ENCODE assay signal across 8 mouse cellular contexts in genomic region chr5:43094329-43094898, GRCm38 (mm10).
DNase-seq lines count a peak whose midpoint lies in the region; ATAC-seq and TF ChIP-seq lines count a peak whose summit lies in the region.

No protein-coding gene starts in this region.

- ATAC-seq in hindbrain, embryonic 14.5 days (ENCODE audit: low FRiP score) = peak; percentile 66; the same call in 1 of the 2 replicates
- ATAC-seq in liver, postnatal 0 days = peak; percentile 84
- ATAC-seq in neural tube, embryonic 13.5 days (ENCODE audit: low read depth) = peak; percentile 81

- H3K27ac ChIP-seq in hindbrain, embryonic 14.5 days = peak overlapping the region; percentile 48; the same call in 1 of the 2 replicates
- peak overlapping the region; percentile 29 for H3K27ac ChIP-seq in liver, postnatal 0 days (ENCODE audit: low read depth)
- peak overlapping the region; percentile 38 for H3K27ac ChIP-seq in neural tube, embryonic 13.5 days (replicated peaks)

- H3K4me3 ChIP-seq in hindbrain, embryonic 14.5 days (replicated peaks; ENCODE audit: low read length) = no peak overlapping the region
- H3K4me3 ChIP-seq in liver, postnatal 0 days (ENCODE audit: low read depth, low read length) = no peak overlapping the region
- no peak overlapping the region for H3K4me3 ChIP-seq in neural tube, embryonic 13.5 days

- H3K9ac ChIP-seq in hindbrain, embryonic 14.5 days = no peak overlapping the region; the same call in 1 of the 2 replicates
- H3K9ac ChIP-seq in liver, postnatal 0 days (replicated peaks) = no peak overlapping the region
- no peak overlapping the region for H3K9ac ChIP-seq in neural tube, embryonic 13.5 days

- no peaks in the 10 kb centered on the region for H3K9me3 ChIP-seq in hindbrain, embryonic 14.5 days (ENCODE audit: control insufficient read depth, low read length)
- no peaks in the 10 kb centered on the region for H3K9me3 ChIP-seq in liver, postnatal 0 days (ENCODE audit: low read length)
- no peaks in the 10 kb centered on the region for H3K9me3 ChIP-seq in neural tube, embryonic 13.5 days

- no peaks in the 10 kb centered on the region for H3K36me3 ChIP-seq in hindbrain, embryonic 14.5 days (replicated peaks; ENCODE audit: control insufficient read depth, insufficient read depth)
- H3K36me3 ChIP-seq in liver, postnatal 0 days (replicated peaks; ENCODE audit: insufficient read depth, low read length) = no peaks in the 10 kb centered on the region
- no peaks in the 10 kb centered on the region for H3K36me3 ChIP-seq in neural tube, embryonic 13.5 days

- no peaks in the 10 kb centered on the region for H3K27me3 ChIP-seq in hindbrain, embryonic 14.5 days (ENCODE audit: control insufficient read depth, insufficient read depth, low read length)
- no peaks in the 10 kb centered on the region for H3K27me3 ChIP-seq in liver, postnatal 0 days (ENCODE audit: insufficient read depth, low read length)
- no peaks in the 10 kb centered on the region for H3K27me3 ChIP-seq in neural tube, embryonic 13.5 days

- peak; percentile 68 for TF ChIP-seq EP300 in liver, postnatal 0 days (IDR thresholded peaks at IDR 0.05; ENCODE audit: low read depth)

- DNase-seq in layer of hippocampus, adult 9-11 months = peak; percentile 77
- no peak for DNase-seq in layer of hippocampus, adult 9-10 months (ENCODE audit: low spot score)
- peak; percentile 48 to 58 for DNase-seq in gastrocnemius, adult 8-10 months (ENCODE audit: low spot score in 2 of 2)
- DNase-seq in hindbrain, embryonic 14.5 days (ENCODE audit: low spot score) = peak; percentile 24
- peak; percentile 52 for DNase-seq in liver, postnatal 0 days
- no peak for DNase-seq in right cerebral cortex, adult 2 months (ENCODE audit: low spot score in 2 of 2)
- no peak for DNase-seq in spleen, adult 12 weeks (ENCODE audit: low spot score)

- H3K4me2 ChIP-seq in hindbrain, embryonic 14.5 days (replicated peaks) = no peak overlapping the region
- H3K4me2 ChIP-seq in liver, postnatal 0 days (ENCODE audit: low read depth, low read length) = 0 out of 2 replicates have a peak overlapping the region, but pooled peaks have one; percentile 6
- H3K4me2 ChIP-seq in neural tube, embryonic 13.5 days = no peak overlapping the region

- no peak for TF ChIP-seq CTCF in liver, postnatal 0 days (IDR thresholded peaks at IDR 0.05; ENCODE audit: low read depth)

- 19% methylated on average over 7 of the region's 7 CpGs for WGBS in hindbrain, embryonic 14.5 days
- 17% methylated on average over 7 of the region's 7 CpGs for WGBS in liver, postnatal 0 days (ENCODE audit: insufficient replicate concordance)
- WGBS in neural tube, embryonic 13.5 days = 12% methylated on average over 7 of the region's 7 CpGs

- H3K4me1 ChIP-seq in hindbrain, embryonic 14.5 days (replicated peaks; ENCODE audit: control insufficient read depth, insufficient read depth, low read length) = peaks cover 11% of the 10 kb centered on the region
- H3K4me1 ChIP-seq in liver, postnatal 0 days (ENCODE audit: insufficient read depth) = peaks cover 13% of the 10 kb centered on the region
- peaks cover 15% of the 10 kb centered on the region for H3K4me1 ChIP-seq in neural tube, embryonic 13.5 days (replicated peaks)

Comparison
In these comparisons a context has a peak if more than half of its experiments do, and no peak if none do; other contexts are left out.
1. DNase-seq: peak in layer of hippocampus, adult 9-11 months (single experiment), gastrocnemius, adult 8-10 months (2 of 2), hindbrain, embryonic 14.5 days (single experiment) and liver, postnatal 0 days (single experiment); none in layer of hippocampus, adult 9-10 months (single experiment), right cerebral cortex, adult 2 months (0 of 2) and spleen, adult 12 weeks (single experiment).
2. Peak in every context shown above with its lines, with median percentiles within 50 percentile points of each other: ATAC-seq and H3K27ac ChIP-seq.